Mouse (Mus musculus): ENCODE data around the gene Pigk. TPM values are rescaled to one million over a fixed set of nuclear protein-coding genes. Genes with fewer than 3 reads are reported as not detected.
"Not testable (repeated sequence)": the region's sequence is repeated elsewhere in the genome, so short reads cannot be mapped to it uniquely, and the experiment has no call there.

Gene Pigk
- polyA plus RNA-seq, 1 experiment from 2014 or later = 55.8 TPM

DNA sequence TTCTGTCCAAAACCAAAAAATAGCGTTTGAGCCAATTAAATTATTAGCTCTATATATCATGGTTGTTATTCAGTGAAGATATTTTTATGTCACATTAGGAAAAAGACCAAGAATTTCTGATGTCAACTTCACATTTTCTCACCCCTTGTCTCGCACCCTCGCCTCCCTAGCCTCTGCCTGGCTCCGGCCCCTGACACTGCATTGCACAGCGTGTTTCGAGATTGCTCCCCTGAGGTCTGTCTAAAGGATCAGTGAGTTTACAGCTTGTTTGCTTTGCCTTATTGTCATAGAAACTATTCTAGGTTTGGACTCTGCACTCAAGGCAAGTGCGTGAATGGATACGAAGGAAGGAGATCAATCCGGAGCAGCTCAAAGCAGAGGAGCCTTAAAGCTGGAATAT is 24.8 kb upstream of the Pigk start:
- no peak for DNase-seq (ENCODE audit: low spot score)

GRCm38 (mm10) chr3:152694950-152695349 is 18.9 kb upstream of the Pigk start:
- ATAC-seq (ENCODE audit: low read depth) = no peak
- 92% methylated on average over 3 of the region's 3 CpGs for WGBS
- no peaks in the 10 kb centered on the region for H3K9me3 ChIP-seq (ENCODE audit: control insufficient read depth, low read length)
- H3K27ac ChIP-seq (replicated peaks; ENCODE audit: low read depth, low read length) = no peak overlapping the region
- no peak for DNase-seq (ENCODE audit: low spot score)
- H3K27me3 ChIP-seq (replicated peaks; ENCODE audit: control insufficient read depth, insufficient read depth, low read length) = no peaks in the 10 kb centered on the region
- no peaks in the 10 kb centered on the region for H3K36me3 ChIP-seq (ENCODE audit: control insufficient read depth, insufficient read depth, low read length)
- H3K4me2 ChIP-seq (ENCODE audit: low read depth, low read length) = no peak overlapping the region
- H3K4me1 ChIP-seq (ENCODE audit: control insufficient read depth, insufficient read depth, low read length) = no peaks in the 10 kb centered on the region
- H3K4me3 ChIP-seq (ENCODE audit: low read depth, low read length) = no peak overlapping the region
- no peak overlapping the region for H3K9ac ChIP-seq (ENCODE audit: low read depth, low read length)

More for the DNA sequence above, 24.8 kb upstream of the Pigk start:
- Histone ChIP-seq H3K4me2 (ENCODE audit: low read depth, low read length) (no peak overlapping the region), H3K9ac (ENCODE audit: low read depth, low read length) (no peak overlapping the region), H3K36me3 (ENCODE audit: control insufficient read depth, insufficient read depth, low read length) (no peaks in the 10 kb centered on the region), H3K27ac (replicated peaks; ENCODE audit: low read depth, low read length) (no peak overlapping the region), H3K9me3 (ENCODE audit: control insufficient read depth, low read length) (no peaks in the 10 kb centered on the region), H3K27me3 (replicated peaks; ENCODE audit: control insufficient read depth, insufficient read depth, low read length) (no peaks in the 10 kb centered on the region), H3K4me1 (ENCODE audit: control insufficient read depth, insufficient read depth, low read length) (no peaks in the 10 kb centered on the region), H3K4me3 (ENCODE audit: low read depth, low read length) (no peak overlapping the region)
- WGBS = 80% methylated on average over 9 of the region's 9 CpGs
- ATAC-seq (ENCODE audit: low read depth) = no peak

- Histone ChIP-seq H3K27ac (replicated peaks; ENCODE audit: low read depth, low read length) (no peak overlapping the region), H3K9ac (ENCODE audit: low read depth, low read length) (no peak overlapping the region), H3K4me3 (ENCODE audit: low read depth, low read length) (no peak overlapping the region), H3K4me1 (ENCODE audit: control insufficient read depth, insufficient read depth, low read length) (no peaks in the 10 kb centered on the region), H3K9me3 (ENCODE audit: control insufficient read depth, low read length) (no peaks in the 10 kb centered on the region), H3K36me3 (ENCODE audit: control insufficient read depth, insufficient read depth, low read length) (no peaks in the 10 kb centered on the region), H3K4me2 (ENCODE audit: low read depth, low read length) (no peak overlapping the region), H3K27me3 (replicated peaks; ENCODE audit: control insufficient read depth, insufficient read depth, low read length) (no peaks in the 10 kb centered on the region)
- ATAC-seq (ENCODE audit: low read depth) = no peak
- DNase-seq (ENCODE audit: low spot score) = no peak
- 86% methylated on average over 5 of the region's 5 CpGs for WGBS
These were observed 15.9 kb upstream of the Pigk start for GRCm38 (mm10) chr3:152698017-152698416.

DNA sequence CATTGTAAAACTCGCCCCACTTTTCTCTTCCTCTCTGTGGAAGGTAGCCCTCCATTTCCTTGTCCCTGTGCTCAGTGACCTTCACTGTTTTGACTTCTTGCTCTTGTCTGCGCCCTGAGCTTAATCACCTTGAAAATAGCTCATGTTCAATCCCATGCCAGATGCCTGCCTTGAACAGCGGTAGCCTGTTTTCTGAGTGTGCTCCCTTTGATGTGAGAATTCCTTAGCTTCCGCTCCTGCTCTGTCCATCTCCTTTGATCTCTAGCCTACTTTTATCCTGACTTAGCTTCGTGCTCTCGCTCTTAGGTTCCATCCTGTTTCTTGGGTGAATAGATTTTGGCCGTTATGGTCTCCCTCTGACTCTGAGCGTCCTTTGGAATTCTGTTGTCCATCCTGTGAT is 14.6 kb upstream of the Pigk start:
- Histone ChIP-seq H3K9ac (ENCODE audit: low read depth, low read length) (no peak overlapping the region), H3K9me3 (ENCODE audit: control insufficient read depth, low read length) (no peaks in the 10 kb centered on the region), H3K36me3 (ENCODE audit: control insufficient read depth, insufficient read depth, low read length) (no peaks in the 10 kb centered on the region), H3K4me3 (ENCODE audit: low read depth, low read length) (no peak overlapping the region), H3K27me3 (replicated peaks; ENCODE audit: control insufficient read depth, insufficient read depth, low read length) (no peaks in the 10 kb centered on the region), H3K4me2 (ENCODE audit: low read depth, low read length) (no peak overlapping the region), H3K4me1 (ENCODE audit: control insufficient read depth, insufficient read depth, low read length) (no peaks in the 10 kb centered on the region), H3K27ac (replicated peaks; ENCODE audit: low read depth, low read length) (no peak overlapping the region)
- DNase-seq (ENCODE audit: low spot score) (no peak), ATAC-seq (ENCODE audit: low read depth) (no peak)
- 53% methylated on average over 8 of the region's 8 CpGs for WGBS

- not testable (repeated sequence) for H3K9me3 ChIP-seq (ENCODE audit: control insufficient read depth, low read length); DNase-seq (ENCODE audit: low spot score); H3K27ac ChIP-seq (replicated peaks; ENCODE audit: low read depth, low read length); ATAC-seq (ENCODE audit: low read depth); H3K4me1 ChIP-seq (ENCODE audit: control insufficient read depth, insufficient read depth, low read length); H3K27me3 ChIP-seq (replicated peaks; ENCODE audit: control insufficient read depth, insufficient read depth, low read length); H3K36me3 ChIP-seq (ENCODE audit: control insufficient read depth, insufficient read depth, low read length); H3K4me2 ChIP-seq (ENCODE audit: low read depth, low read length); H3K4me3 ChIP-seq (ENCODE audit: low read depth, low read length); H3K9ac ChIP-seq (ENCODE audit: low read depth, low read length)
- 89% methylated on average over 8 of the region's 8 CpGs for WGBS
These were observed 12.4 kb upstream of the Pigk start for GRCm38 (mm10) chr3:152701536-152701935.

- no peaks in the 10 kb centered on the region for H3K36me3 ChIP-seq (ENCODE audit: control insufficient read depth, insufficient read depth, low read length)
- H3K27ac ChIP-seq (replicated peaks; ENCODE audit: low read depth, low read length) = no peak overlapping the region
- 52% methylated on average over 8 of the region's 8 CpGs for WGBS
- peak; percentile 44 for DNase-seq (ENCODE audit: low spot score)
- H3K9me3 ChIP-seq (ENCODE audit: control insufficient read depth, low read length) = no peaks in the 10 kb centered on the region
- H3K9ac ChIP-seq (ENCODE audit: low read depth, low read length) = no peak overlapping the region
- peak overlapping the region; percentile 16; the same call in 1 of the 2 replicates for H3K4me3 ChIP-seq (ENCODE audit: low read depth, low read length)
- peak overlapping the region; percentile 2; the same call in 1 of the 2 replicates for H3K4me2 ChIP-seq (ENCODE audit: low read depth, low read length)
- H3K27me3 ChIP-seq (replicated peaks; ENCODE audit: control insufficient read depth, insufficient read depth, low read length) = no peaks in the 10 kb centered on the region
- no peaks in the 10 kb centered on the region for H3K4me1 ChIP-seq (ENCODE audit: control insufficient read depth, insufficient read depth, low read length)
- ATAC-seq (ENCODE audit: low read depth) = no peak
These were observed 11.5 kb upstream of the Pigk start for GRCm38 (mm10) chr3:152702274-152702843.

DNA sequence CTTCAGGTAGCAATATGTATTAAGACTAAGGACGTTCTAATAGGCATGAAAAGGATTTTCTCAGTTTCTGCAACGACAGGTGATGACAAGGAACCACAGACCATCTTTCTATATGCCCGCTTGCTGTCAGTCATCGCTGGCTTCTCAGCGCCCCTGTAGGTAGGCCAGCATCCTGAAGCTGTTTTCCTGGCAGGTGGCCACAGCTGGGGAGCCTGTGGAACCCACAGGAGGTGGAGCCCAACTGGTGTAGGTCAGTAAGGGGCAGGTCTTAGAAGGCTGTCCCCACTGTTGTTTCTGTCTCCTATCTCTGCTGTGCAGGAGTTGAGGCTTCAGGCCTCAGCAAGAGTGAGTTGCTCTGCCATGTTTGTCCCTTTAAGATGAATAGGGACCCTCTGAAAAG is 8.1 kb upstream of the Pigk start:
- no peaks in the 10 kb centered on the region for H3K27me3 ChIP-seq (replicated peaks; ENCODE audit: control insufficient read depth, insufficient read depth, low read length)
- H3K9ac ChIP-seq (ENCODE audit: low read depth, low read length) = no peak overlapping the region
- H3K27ac ChIP-seq (replicated peaks; ENCODE audit: low read depth, low read length) = no peak overlapping the region
- no peak for ATAC-seq (ENCODE audit: low read depth)
- WGBS = 72% methylated on average over 5 of the region's 5 CpGs
- no peak overlapping the region for H3K4me3 ChIP-seq (ENCODE audit: low read depth, low read length)
- H3K36me3 ChIP-seq (ENCODE audit: control insufficient read depth, insufficient read depth, low read length) = no peaks in the 10 kb centered on the region
- no peaks in the 10 kb centered on the region for H3K9me3 ChIP-seq (ENCODE audit: control insufficient read depth, low read length)
- no peak for DNase-seq (ENCODE audit: low spot score)
- H3K4me2 ChIP-seq (ENCODE audit: low read depth, low read length) = no peak overlapping the region
- H3K4me1 ChIP-seq (ENCODE audit: control insufficient read depth, insufficient read depth, low read length) = no peaks in the 10 kb centered on the region

DNA sequence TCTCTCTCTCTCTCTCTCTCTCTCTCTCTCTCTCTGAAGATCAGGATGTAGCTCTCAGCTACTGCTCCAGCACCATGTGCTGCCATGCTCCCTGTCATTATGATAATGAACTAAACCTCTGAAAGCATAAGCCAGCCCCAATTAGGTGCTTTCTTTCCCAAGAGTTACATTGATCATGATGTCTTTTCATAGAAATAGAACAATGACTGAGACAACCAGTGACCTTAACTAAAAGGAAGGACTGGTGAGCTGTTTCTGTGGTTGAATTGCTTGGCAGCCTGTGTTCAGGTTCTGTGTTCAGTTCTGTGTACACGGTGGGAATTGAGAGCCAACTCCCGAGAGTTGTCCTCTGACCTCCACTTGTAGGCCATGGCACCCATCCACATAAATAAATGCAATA is 7.0 kb upstream of the Pigk start:
- Histone ChIP-seq H3K27me3 (replicated peaks; ENCODE audit: control insufficient read depth, insufficient read depth, low read length) (no peaks in the 10 kb centered on the region), H3K9ac (ENCODE audit: low read depth, low read length) (no peak overlapping the region), H3K4me1 (ENCODE audit: control insufficient read depth, insufficient read depth, low read length) (no peaks in the 10 kb centered on the region), H3K4me3 (ENCODE audit: low read depth, low read length) (no peak overlapping the region), H3K4me2 (ENCODE audit: low read depth, low read length) (no peak overlapping the region), H3K9me3 (ENCODE audit: control insufficient read depth, low read length) (no peaks in the 10 kb centered on the region), H3K36me3 (ENCODE audit: control insufficient read depth, insufficient read depth, low read length) (no peaks in the 10 kb centered on the region), H3K27ac (replicated peaks; ENCODE audit: low read depth, low read length) (no peak overlapping the region)
- WGBS = 85% methylated on average over 2 of the region's 2 CpGs
- no peak for DNase-seq (ENCODE audit: low spot score)
- ATAC-seq (ENCODE audit: low read depth) = no peak

- H3K9me3 ChIP-seq (ENCODE audit: control insufficient read depth, low read length) = no peaks in the 10 kb centered on the region
- no peak overlapping the region for H3K4me3 ChIP-seq (ENCODE audit: low read depth, low read length)
- no peak overlapping the region for H3K27ac ChIP-seq (replicated peaks; ENCODE audit: low read depth, low read length)
- no peak overlapping the region for H3K4me2 ChIP-seq (ENCODE audit: low read depth, low read length)
- no peak overlapping the region for H3K9ac ChIP-seq (ENCODE audit: low read depth, low read length)
- ATAC-seq (ENCODE audit: low read depth) (no peak), DNase-seq (ENCODE audit: low spot score) (no peak)
- H3K27me3 ChIP-seq (replicated peaks; ENCODE audit: control insufficient read depth, insufficient read depth, low read length) = no peaks in the 10 kb centered on the region
- 79% methylated on average over 5 of the region's 5 CpGs for WGBS
- no peaks in the 10 kb centered on the region for H3K36me3 ChIP-seq (ENCODE audit: control insufficient read depth, insufficient read depth, low read length)
- no peaks in the 10 kb centered on the region for H3K4me1 ChIP-seq (ENCODE audit: control insufficient read depth, insufficient read depth, low read length)
These were observed 6.5 kb upstream of the Pigk start for GRCm38 (mm10) chr3:152707321-152707823.
